Mouse (Mus musculus): ENCODE results near the gene Gphn.

The Gphn gene

GRCm38 (mm10) chr12:78225707-78226518 is at the start of gene Gphn:
TSS of gene Gphn (plus strand) at chr12:78226379.
- in situ Hi-C loops (cut with MboI, MseI), result loop anchor here (5.0 to 25.0 kb wide), 4 partner anchors 521 to 1189 kb away; partner anchors contain the start of genes Atp6v1d (in 1 of the 2), Eif2s1 (in 1 of the 2) and Mpp5 (in 1 of the 2)

GRCm38 (mm10) chr12:78181452-78181851 is 44.7 kb upstream of the Gphn start:
- in situ Hi-C loops (cut with MboI, MseI), result no loop called here

GRCm38 (mm10) chr12:78193942-78194341 is 32.2 kb upstream of the Gphn start, which contains the start of gene Gm6657:
TSS of gene Gm6657 (plus strand) at chr12:78194242.
- in situ Hi-C loops (cut with MboI, MseI), result no loop called here

GRCm38 (mm10) chr12:78195368-78195767 is 30.8 kb upstream of the Gphn start:
- in situ Hi-C loops (cut with MboI, MseI), result no loop called here

- in situ Hi-C loops (cut with MboI, MseI), result loop anchor here (10.0 to 25.0 kb wide), 2 partner anchors 331 to 884 kb away; partner anchors contain the start of gene Pigh (in 1 of the 2)
These were observed 22.5 kb upstream of the Gphn start for GRCm38 (mm10) chr12:78203646-78204045.

GRCm38 (mm10) chr12:78205915-78206570 is 20.1 kb upstream of the Gphn start:
- in situ Hi-C loops (cut with MboI, MseI), result loop anchor here (10.0 to 25.0 kb wide), 2 partner anchors 329 to 881 kb away; partner anchors contain the start of gene Pigh (in 1 of the 2)

GRCm38 (mm10) chr12:78206571-78206960 is 19.6 kb upstream of the Gphn start:
- in situ Hi-C loops (cut with MboI, MseI), result loop anchor here (10.0 to 25.0 kb wide), 2 partner anchors 328 to 881 kb away; partner anchors contain the start of gene Pigh (in 1 of the 2)

- in situ Hi-C loops (cut with MboI, MseI), result loop anchor here (10.0 to 25.0 kb wide), 2 partner anchors 325 to 877 kb away; partner anchors contain the start of gene Pigh (in 1 of the 2)
These were observed 16.3 kb upstream of the Gphn start for GRCm38 (mm10) chr12:78209856-78210255.

- in situ Hi-C loops (cut with MboI, MseI), result loop anchor here in 1 of 2 experiments (25.0 kb wide), 1 partner anchor 872 kb away; the partner anchor contains the start of gene Pigh
These were observed 10.7 kb upstream of the Gphn start for GRCm38 (mm10) chr12:78215490-78215889.

- in situ Hi-C loops (cut with MboI, MseI), result loop anchor here in 1 of 2 experiments (25.0 kb wide), 1 partner anchor 868 kb away; the partner anchor contains the start of gene Pigh
These were observed 6.9 kb upstream of the Gphn start for GRCm38 (mm10) chr12:78219191-78219825.

- in situ Hi-C loops (cut with MboI, MseI), result loop anchor here (5.0 to 25.0 kb wide), 4 partner anchors 521 to 1189 kb away; partner anchors contain the start of genes Atp6v1d (in 1 of the 2), Eif2s1 (in 1 of the 2) and Mpp5 (in 1 of the 2)
These were observed 318 bp downstream of the Gphn start for GRCm38 (mm10) chr12:78226519-78226875.

GRCm38 (mm10) chr12:78227021-78227932 is 1.1 kb downstream of the Gphn start:
- in situ Hi-C loops (cut with MboI, MseI), result loop anchor here (5.0 to 25.0 kb wide), 4 partner anchors 520 to 1190 kb away; partner anchors contain the start of genes Atp6v1d (in 1 of the 2), Eif2s1 (in 1 of the 2) and Mpp5 (in 1 of the 2)

- in situ Hi-C loops (cut with MboI, MseI), result loop anchor here (5.0 to 25.0 kb wide), 4 partner anchors 519 to 1191 kb away; partner anchors contain the start of genes Atp6v1d (in 1 of the 2), Eif2s1 (in 1 of the 2) and Mpp5 (in 1 of the 2)
These were observed 2.0 kb downstream of the Gphn start for GRCm38 (mm10) chr12:78228139-78228538.

- in situ Hi-C loops (cut with MboI, MseI), result loop anchor here in 1 of 2 experiments (25.0 kb wide), 2 partner anchors 630 to 1195 kb away; partner anchors contain the start of genes Atp6v1d and Eif2s1
These were observed 6.4 kb downstream of the Gphn start for GRCm38 (mm10) chr12:78232560-78232959.

- in situ Hi-C loops (cut with MboI, MseI), result loop anchor here in 1 of 2 experiments (25.0 kb wide), 2 partner anchors 614 to 1211 kb away; partner anchors contain the start of genes Atp6v1d and Eif2s1
These were observed 22.2 kb downstream of the Gphn start for GRCm38 (mm10) chr12:78248366-78248765.

- in situ Hi-C loops (cut with MboI, MseI), result loop anchor here in 1 of 2 experiments (25.0 kb wide), 2 partner anchors 613 to 1212 kb away; partner anchors contain the start of genes Atp6v1d and Eif2s1
These were observed 23.0 kb downstream of the Gphn start for GRCm38 (mm10) chr12:78249151-78249550.

- in situ Hi-C loops (cut with MboI, MseI), result no loop called here
These were observed 51.2 kb downstream of the Gphn start for GRCm38 (mm10) chr12:78277386-78277785.

- in situ Hi-C loops (cut with MboI, MseI), result no loop called here
These were observed 64.2 kb downstream of the Gphn start for GRCm38 (mm10) chr12:78290384-78290783.

GRCm38 (mm10) chr12:78298824-78299398 is 72.7 kb downstream of the Gphn start:
- in situ Hi-C loops (cut with MboI, MseI), result no loop called here

All from T-helper 17 cell (primary cell).